Mouse (Mus musculus): ENCODE measurements around the gene Pgbd5.

GRCm38 (mm10) chr8:124391191-124391590 is 48.3 kb downstream of the Pgbd5 start:
- TF ChIP-seq MAX (IDR thresholded peaks at IDR 0.05) (no peak), CTCF (IDR thresholded peaks at IDR 0.05; ENCODE audit: control insufficient read depth, insufficient read depth, insufficient read length) (no peak)
